Mouse (Mus musculus) heart, embryonic 11.5 days (tissue): Measurements from ENCODE around the gene Dcdc2a. TPM values are rescaled to one million over a fixed set of nuclear protein-coding genes. Genes with fewer than 3 reads are reported as not detected.

ENCODE experiments used
- ATAC-seq: fragments of 200-750 bp; cut with Nextera tagmentation; replicated peaks from 2 replicates; pipeline ENCODE4 v1.8.0; 2017; ENCODE audit warnings: moderate library complexity; ENCODE audit not compliant: insufficient number of reproducible peaks, low FRiP score, low TSS enrichment
- H3K27ac ChIP-seq: fragments of 300-500 bp; sonication (generic); 2 replicates; pipeline ENCODE4 v1.5.1; 2014; ENCODE audit warnings: mild to moderate bottlenecking, low read depth, low read length
- H3K27me3 ChIP-seq: fragments of 300-500 bp; sonication (generic); 2 replicates; pipeline ENCODE4 v1.6.1; 2014; ENCODE audit warnings: mild to moderate bottlenecking, low read length, mixed read lengths; ENCODE audit not compliant: control insufficient read depth, insufficient read depth
- H3K36me3 ChIP-seq: fragments of 300-500 bp; sonication (generic); 2 replicates; pipeline ENCODE4 v1.6.1; 2014; ENCODE audit warnings: mild to moderate bottlenecking, low read length, moderate library complexity, mixed read lengths; ENCODE audit not compliant: control insufficient read depth, insufficient read depth
- H3K4me1 ChIP-seq: fragments of 300-500 bp; sonication (generic); 2 replicates; pipeline ENCODE4 v1.6.1; 2014; ENCODE audit warnings: low read length; ENCODE audit not compliant: control insufficient read depth, insufficient read depth
- H3K4me2 ChIP-seq: fragments of 300-500 bp; sonication (generic); 2 replicates; pipeline ENCODE4 v1.6.1; 2014; ENCODE audit warnings: mild to moderate bottlenecking, moderate library complexity
- H3K4me3 ChIP-seq: fragments of 300-500 bp; sonication (generic); 2 replicates; pipeline ENCODE4 v1.5.1; 2014; ENCODE audit warnings: low read depth, low read length
- H3K9ac ChIP-seq: fragments of 300-500 bp; sonication (generic); 2 replicates; pipeline ENCODE4 v1.6.1; 2014; ENCODE audit warnings: mild to moderate bottlenecking, low read depth, low read length, moderate library complexity
- H3K9me3 ChIP-seq: fragments of 300-500 bp; sonication (generic); replicated peaks from 2 replicates; pipeline ENCODE4 v1.6.1; 2016; ENCODE audit warnings: low read length; ENCODE audit not compliant: control insufficient read depth
- WGBS: fragments of 180-500 bp; shearing (Covaris S2); extraction: QIAGEN DNeasy Blood & Tissue Kit; methylation state at CpG from one replicate; pipeline ENCODE4 v1.1.7; 2014; ENCODE audit not compliant: insufficient replicate concordance; 5-methylcytosine and 5-hydroxymethylcytosine counted together
- polyA plus RNA-seq: library from polyadenylated mRNA; unstranded; fragments of >200 nt; fragmentation: Nextera tagmentation; extraction: Ambion mirVana; gene quantifications from 2 replicates; pipeline ENCODE4 v1.2.1, GENCODE M21; 2014

Dcdc2a gene
- polyA plus RNA-seq, 1 experiment from 2014 or later, result 0.69 TPM

DNA sequence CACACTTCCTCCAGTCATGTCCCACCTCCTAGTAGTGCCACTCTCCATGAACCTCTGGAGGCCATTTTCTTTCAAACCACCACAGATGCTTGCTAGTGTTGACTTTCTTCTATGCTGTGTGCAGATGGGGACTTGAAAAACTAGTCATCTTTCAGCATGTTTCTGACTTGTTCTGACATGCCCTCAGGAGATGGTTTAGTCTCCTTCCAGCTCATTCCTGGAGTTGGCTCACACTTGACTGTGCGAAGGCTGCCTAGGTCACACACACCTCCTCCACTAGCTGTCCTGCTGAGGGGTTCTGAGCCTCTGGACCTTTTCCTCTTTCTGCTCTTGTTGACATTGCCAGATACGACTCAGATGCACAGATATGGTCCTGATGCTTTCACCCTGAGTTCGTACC lies 106.8 kb downstream of the Dcdc2a start:
- Histone ChIP-seq H3K27ac (no peak overlapping the region), H3K4me3 (no peak overlapping the region), H3K36me3 (no peaks in the 10 kb centered on the region), H3K4me1 (no peaks in the 10 kb centered on the region; the same call in 1 of the 2 replicates), H3K4me2 (no peak overlapping the region), H3K9ac (no peak overlapping the region), H3K9me3 (no peaks in the 10 kb centered on the region), H3K27me3 (no peaks in the 10 kb centered on the region)
- ATAC-seq, result no peak
- WGBS, result 79% methylated on average over 3 of the region's 3 CpGs

DNA sequence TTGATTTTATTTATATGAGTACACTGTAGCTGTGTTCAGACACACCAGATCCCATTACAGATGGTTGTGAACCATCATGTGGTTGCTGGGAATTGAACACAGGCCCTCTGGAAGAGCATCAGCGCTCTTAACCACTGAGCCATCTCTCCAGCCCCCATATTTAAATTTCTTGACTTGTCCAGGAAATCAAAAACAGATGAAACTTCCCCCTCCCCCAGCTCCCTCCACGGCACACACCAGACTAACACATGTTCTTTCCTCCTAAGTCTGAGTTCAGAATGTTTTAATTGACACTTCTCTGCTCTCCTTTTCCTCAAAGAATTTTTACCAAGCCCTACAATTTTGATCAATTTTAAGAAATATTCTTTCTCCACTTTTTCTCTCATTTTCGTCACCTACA lies 113.1 kb downstream of the Dcdc2a start:
- H3K4me3 ChIP-seq, result no peak overlapping the region
- H3K27me3 ChIP-seq, result no peaks in the 10 kb centered on the region
- ATAC-seq, result no peak
- H3K36me3 ChIP-seq, result no peaks in the 10 kb centered on the region
- no peak overlapping the region for H3K4me2 ChIP-seq
- H3K27ac ChIP-seq, result no peak overlapping the region
- 76% methylated on average over 3 of the region's 3 CpGs for WGBS
- no peak overlapping the region for H3K9ac ChIP-seq
- no peaks in the 10 kb centered on the region for H3K9me3 ChIP-seq
- H3K4me1 ChIP-seq, result no peaks in the 10 kb centered on the region; the same call in 1 of the 2 replicates

DNA sequence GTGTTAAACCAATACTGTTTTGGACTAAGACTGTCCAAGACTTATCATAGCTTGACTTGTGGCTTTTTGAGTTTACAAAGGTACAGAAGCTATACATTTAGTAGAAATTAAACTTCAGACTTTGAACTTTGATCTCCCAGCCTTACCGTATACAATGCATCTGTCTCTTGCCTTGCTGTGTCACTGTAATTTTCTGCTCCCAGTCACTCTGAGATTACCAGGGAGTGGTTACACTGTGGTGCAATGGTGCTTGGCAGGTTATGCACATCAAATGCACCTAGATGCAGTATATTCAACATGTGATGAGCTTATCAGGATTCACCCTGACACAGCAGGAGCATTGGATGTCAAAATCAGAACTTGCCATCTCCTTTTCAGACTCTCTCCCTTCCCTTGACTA lies 122.0 kb downstream of the Dcdc2a start:
- H3K4me2 ChIP-seq, result no peak overlapping the region
- peaks cover 12% of the 10 kb centered on the region for H3K4me1 ChIP-seq
- WGBS, result 82% methylated on average over 1 of the region's 1 CpGs
- no peaks in the 10 kb centered on the region for H3K36me3 ChIP-seq
- no peak overlapping the region for H3K4me3 ChIP-seq
- no peak overlapping the region for H3K27ac ChIP-seq
- H3K9ac ChIP-seq, result no peak overlapping the region
- no peaks in the 10 kb centered on the region for H3K9me3 ChIP-seq
- H3K27me3 ChIP-seq, result no peaks in the 10 kb centered on the region
- no peak for ATAC-seq

DNA sequence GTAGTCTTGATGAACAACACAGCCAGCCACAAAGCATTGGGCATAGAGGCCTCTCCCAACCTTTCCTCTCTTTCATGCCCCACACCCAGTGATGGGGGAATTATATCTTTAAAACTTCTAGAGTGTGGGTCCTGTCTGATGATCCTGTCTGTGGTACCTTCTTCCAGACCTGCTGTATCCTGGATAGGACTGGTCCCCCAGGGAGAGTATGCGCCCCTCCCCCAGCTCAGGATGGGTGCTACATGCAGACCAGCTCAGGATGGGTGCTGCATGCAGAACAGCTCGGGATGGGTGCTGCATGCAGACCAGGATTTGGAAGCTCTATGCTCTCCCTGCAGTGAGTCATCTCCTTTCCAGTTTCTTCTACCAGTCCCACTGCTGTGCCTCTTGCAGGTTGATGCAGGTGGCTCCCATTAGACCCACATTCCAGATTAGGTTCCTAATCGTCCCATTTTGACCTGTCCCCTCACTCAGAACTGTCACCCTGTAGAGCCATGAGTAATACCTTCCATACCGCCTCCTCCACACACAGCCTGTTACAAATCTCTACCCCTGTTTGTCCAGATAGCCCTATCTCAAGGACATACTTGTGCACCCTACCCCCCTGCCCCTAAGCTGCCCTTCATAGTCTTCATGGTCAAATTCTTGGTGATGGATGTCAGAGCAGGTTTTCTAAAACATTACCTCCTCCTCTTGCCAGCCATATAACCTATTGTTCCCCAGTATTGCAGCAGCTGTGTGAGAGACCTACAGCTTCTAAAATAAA lies 122.6 kb downstream of the Dcdc2a start:
- H3K9ac ChIP-seq, result no peak overlapping the region
- no peaks in the 10 kb centered on the region for H3K27me3 ChIP-seq
- no peak overlapping the region for H3K4me3 ChIP-seq
- no peak overlapping the region for H3K4me2 ChIP-seq
- H3K36me3 ChIP-seq, result no peaks in the 10 kb centered on the region
- H3K4me1 ChIP-seq, result peaks cover 12% of the 10 kb centered on the region
- 56% methylated on average over 4 of the region's 4 CpGs for WGBS
- H3K9me3 ChIP-seq, result no peaks in the 10 kb centered on the region
- peak overlapping the region; percentile 83 for H3K27ac ChIP-seq
- peak; percentile 35; the same call in 1 of the 2 replicates for ATAC-seq

DNA sequence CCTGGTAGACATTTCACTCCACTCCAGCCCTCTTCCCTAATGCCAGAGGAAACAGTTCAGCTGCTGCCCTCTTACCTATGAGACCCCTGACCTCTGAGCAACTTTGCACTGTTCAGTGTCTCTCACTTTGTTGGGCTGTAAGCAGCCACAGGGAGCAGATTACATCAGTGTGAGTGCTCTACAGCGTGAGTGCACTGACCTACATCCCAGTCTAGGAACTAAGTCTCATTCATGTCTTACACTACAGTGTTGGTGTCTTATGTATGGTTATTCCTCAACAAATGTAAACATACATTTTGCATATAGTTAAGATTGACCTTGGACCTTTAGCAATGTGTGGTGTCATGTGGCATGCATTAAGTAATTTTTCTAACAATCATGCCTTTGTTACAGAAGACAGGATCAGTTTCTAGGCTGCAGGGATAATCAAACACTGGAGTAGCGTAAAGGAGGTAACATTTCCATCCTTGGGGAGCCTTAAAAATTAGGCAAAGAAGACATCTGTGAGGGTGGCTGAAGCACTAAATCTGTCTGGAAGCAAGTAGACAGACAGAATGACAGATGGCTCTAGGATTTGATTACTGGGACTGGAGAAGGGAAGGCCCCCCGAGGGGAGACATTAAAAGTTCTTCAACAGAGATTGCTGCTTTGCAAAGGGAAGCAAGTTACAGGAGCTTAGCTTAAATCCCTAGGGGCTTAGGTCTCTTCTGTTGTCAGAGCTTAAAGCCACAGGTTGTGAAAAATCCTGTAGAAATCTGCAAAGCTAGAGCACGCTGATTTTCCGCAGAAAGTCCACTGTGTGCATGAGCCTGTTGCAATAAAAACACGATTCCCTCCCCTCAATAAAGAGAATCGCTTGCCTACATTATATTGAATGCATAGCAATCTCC lies 130.9 kb downstream of the Dcdc2a start:
- H3K4me2 ChIP-seq, result peak overlapping the region; percentile 42
- H3K9ac ChIP-seq, result no peak overlapping the region; the same call in 1 of the 2 replicates
- no peak overlapping the region for H3K4me3 ChIP-seq
- no peaks in the 10 kb centered on the region for H3K27me3 ChIP-seq
- H3K36me3 ChIP-seq, result no peaks in the 10 kb centered on the region
- H3K9me3 ChIP-seq, result no peaks in the 10 kb centered on the region
- no peak for ATAC-seq
- H3K27ac ChIP-seq, result no peak overlapping the region
- no peaks in the 10 kb centered on the region; the same call in 1 of the 2 replicates for H3K4me1 ChIP-seq
- WGBS, result 30% methylated on average over 7 of the region's 7 CpGs

DNA sequence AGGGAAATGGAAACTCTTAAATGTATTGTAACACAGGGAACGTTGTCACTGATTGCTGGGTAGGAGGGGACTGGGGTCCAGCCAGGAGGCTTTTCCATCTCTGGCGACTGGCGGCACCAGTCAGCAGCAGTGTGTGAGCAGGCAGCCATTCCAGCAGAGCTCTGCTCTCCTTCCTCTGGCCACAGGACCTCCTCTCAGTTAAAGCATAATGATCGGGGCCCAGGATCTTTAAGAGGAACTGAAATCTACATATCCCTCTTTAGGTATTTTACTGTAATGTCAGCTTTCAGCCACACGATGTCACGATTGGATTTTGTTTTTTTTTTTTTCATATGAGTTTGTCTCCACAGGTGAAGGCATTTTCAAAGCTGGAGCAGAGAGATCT lies 131.5 kb downstream of the Dcdc2a start:
- 10% methylated on average over 6 of the region's 6 CpGs for WGBS
- ATAC-seq, result no peak
- Histone ChIP-seq H3K4me3 (no peak overlapping the region), H3K27ac (no peak overlapping the region), H3K4me1 (no peaks in the 10 kb centered on the region; the same call in 1 of the 2 replicates), H3K9me3 (no peaks in the 10 kb centered on the region), H3K9ac (no peak overlapping the region; the same call in 1 of the 2 replicates), H3K27me3 (no peaks in the 10 kb centered on the region), H3K4me2 (peak overlapping the region; percentile 42), H3K36me3 (no peaks in the 10 kb centered on the region)

DNA sequence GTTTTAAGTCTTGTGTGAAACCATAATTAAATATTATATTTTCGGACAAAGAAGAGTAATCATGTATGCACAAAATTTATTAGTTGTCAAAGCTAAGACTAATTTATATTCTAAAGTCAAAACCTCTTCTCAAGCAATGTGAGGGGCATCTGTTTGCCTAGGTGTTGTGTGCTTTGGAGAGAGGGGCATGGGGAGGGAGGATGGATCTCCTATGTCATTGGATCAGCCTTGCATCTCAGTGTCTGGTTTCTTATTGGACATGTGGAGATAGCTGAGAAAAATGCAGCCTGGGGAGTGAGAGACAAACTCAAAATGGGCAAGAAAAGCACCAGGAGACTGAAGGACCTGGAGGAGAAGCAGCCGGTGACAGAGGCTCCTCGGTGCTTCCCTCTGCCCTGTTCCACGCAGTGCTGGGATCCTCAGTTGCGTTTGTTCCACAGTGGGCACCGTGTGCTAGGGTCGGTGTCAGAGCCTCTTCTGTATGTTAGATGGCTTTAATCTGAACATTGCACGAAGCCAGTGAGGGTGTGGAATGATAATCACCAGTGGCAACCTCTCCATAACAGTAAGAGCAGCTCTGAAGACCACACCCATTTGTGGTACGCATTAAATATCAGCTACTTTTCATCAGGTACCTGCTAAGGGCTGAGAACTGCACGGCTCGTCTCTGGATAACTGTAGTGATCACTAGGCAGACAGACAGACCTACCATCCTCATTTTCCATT lies 133.8 kb downstream of the Dcdc2a start:
- Histone ChIP-seq H3K9ac (no peak overlapping the region), H3K27ac (no peak overlapping the region), H3K36me3 (no peaks in the 10 kb centered on the region), H3K4me3 (no peak overlapping the region), H3K4me2 (no peak overlapping the region), H3K4me1 (no peaks in the 10 kb centered on the region; the same call in 1 of the 2 replicates), H3K27me3 (no peaks in the 10 kb centered on the region), H3K9me3 (no peaks in the 10 kb centered on the region)
- 74% methylated on average over 11 of the region's 11 CpGs for WGBS
- no peak for ATAC-seq

DNA sequence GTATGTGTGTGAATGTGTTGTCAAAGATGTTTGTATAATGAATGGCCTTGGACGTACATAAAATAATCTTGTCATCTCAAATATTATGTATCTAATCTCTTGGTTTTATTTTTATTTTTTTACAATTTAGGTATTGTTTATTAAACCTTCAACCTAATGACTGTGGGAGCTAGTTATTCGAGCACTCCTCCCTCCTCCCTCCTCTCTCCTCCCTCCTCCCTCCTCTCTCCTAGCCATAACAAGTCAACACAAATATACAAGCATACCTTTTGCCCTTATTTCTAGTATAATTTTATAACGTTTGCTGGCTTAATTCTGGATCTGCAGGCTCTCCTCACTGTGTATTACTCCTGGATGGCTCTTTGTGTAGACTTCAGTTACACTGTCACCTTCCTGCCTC lies 134.4 kb downstream of the Dcdc2a start:
- H3K27me3 ChIP-seq, result no peaks in the 10 kb centered on the region
- no peak overlapping the region for H3K27ac ChIP-seq
- no peaks in the 10 kb centered on the region for H3K36me3 ChIP-seq
- no peak for ATAC-seq
- H3K4me1 ChIP-seq, result no peaks in the 10 kb centered on the region; the same call in 1 of the 2 replicates
- H3K9me3 ChIP-seq, result no peaks in the 10 kb centered on the region
- no peak overlapping the region for H3K4me2 ChIP-seq
- H3K4me3 ChIP-seq, result no peak overlapping the region
- WGBS, result 74% methylated on average over 3 of the region's 3 CpGs
- no peak overlapping the region for H3K9ac ChIP-seq
